ENCODE assay signal across 23 mouse cellular contexts in the genomic region with DNA sequence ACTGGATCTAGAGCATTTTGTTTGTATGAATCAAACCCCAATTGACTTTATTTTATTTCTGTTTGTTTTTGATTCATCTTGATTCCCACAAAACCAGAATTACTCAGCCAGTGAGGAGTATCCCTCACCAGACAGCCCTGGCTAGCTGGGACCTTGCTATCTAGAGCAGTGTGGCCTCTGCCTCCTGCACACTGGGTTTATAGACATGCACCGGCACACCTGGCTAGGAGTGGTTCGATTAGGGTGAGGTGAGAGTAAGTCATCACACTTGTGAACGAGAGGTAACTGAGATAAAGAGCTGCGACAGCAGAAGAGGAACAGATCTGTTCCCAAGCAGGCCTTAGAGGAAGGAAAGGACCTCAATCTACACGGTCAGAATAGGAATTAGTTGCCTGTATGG.
"Had no signal": no experiment of that assay in that cellular context is flagged by ENCODE, and none has a peak within 500 bp of the region (broad histone marks: within the 10 kb centered on the region; RNA-seq: fewer than 3 reads in every experiment).

No protein-coding gene starts in this region.

- H3K9ac ChIP-seq: limb, embryonic 13.5 days; liver, embryonic 12.5 days; liver, embryonic 15.5 days; lung, embryonic 15.5 days; midbrain, embryonic 12.5 days; midbrain, embryonic 15.5 days; neural tube, embryonic 12.5 days; neural tube, embryonic 15.5 days had no signal

- H3K27me3 ChIP-seq: limb, embryonic 13.5 days; liver, embryonic 12.5 days; liver, embryonic 15.5 days; lung, embryonic 15.5 days; midbrain, embryonic 12.5 days; midbrain, embryonic 15.5 days; neural tube, embryonic 12.5 days; neural tube, embryonic 15.5 days had no signal

- H3K4me3 ChIP-seq: limb, embryonic 10.5 days; limb, embryonic 13.5 days; liver, embryonic 12.5 days; liver, embryonic 15.5 days; lung, embryonic 15.5 days; midbrain, embryonic 12.5 days; midbrain, embryonic 15.5 days; neural tube, embryonic 12.5 days; neural tube, embryonic 15.5 days had no signal

- H3K36me3 ChIP-seq: limb, embryonic 10.5 days; limb, embryonic 13.5 days; liver, embryonic 12.5 days; liver, embryonic 15.5 days; lung, embryonic 15.5 days; midbrain, embryonic 12.5 days; midbrain, embryonic 15.5 days; neural tube, embryonic 12.5 days; neural tube, embryonic 15.5 days had no signal

- H3K4me1 ChIP-seq: liver, embryonic 12.5 days; liver, embryonic 15.5 days; lung, embryonic 15.5 days; midbrain, embryonic 12.5 days; midbrain, embryonic 15.5 days; neural tube, embryonic 12.5 days; neural tube, embryonic 15.5 days had no signal

- ATAC-seq: liver, embryonic 12.5 days; midbrain, embryonic 15.5 days had no signal

- H3K4me2 ChIP-seq: limb, embryonic 13.5 days; liver, embryonic 12.5 days; liver, embryonic 15.5 days; lung, embryonic 15.5 days; midbrain, embryonic 12.5 days; midbrain, embryonic 15.5 days; neural tube, embryonic 12.5 days; neural tube, embryonic 15.5 days had no signal

- H3K9me3 ChIP-seq: limb, embryonic 10.5 days; limb, embryonic 13.5 days; liver, embryonic 12.5 days; liver, embryonic 15.5 days; lung, embryonic 15.5 days; midbrain, embryonic 12.5 days; midbrain, embryonic 15.5 days; neural tube, embryonic 12.5 days; neural tube, embryonic 15.5 days had no signal

- H3K27ac ChIP-seq: limb, embryonic 10.5 days; limb, embryonic 13.5 days; liver, embryonic 12.5 days; liver, embryonic 15.5 days; lung, embryonic 15.5 days; midbrain, embryonic 12.5 days; midbrain, embryonic 15.5 days; neural tube, embryonic 12.5 days; neural tube, embryonic 15.5 days had no signal

- DNase-seq: kidney, adult 8-10 months; kidney, postnatal 14 days; kidney, postnatal 4 days; layer of hippocampus, adult 9-11 months; liver; lung, adult 18-20 months; lung, postnatal 10 days; lung, postnatal 36 days; right cerebral cortex, adult 18-20 months; right cerebral cortex, postnatal 14 days; right cerebral cortex, postnatal 4 days; spleen, adult 18-20 months; thymus, adult 18-20 months; thymus, postnatal 36 days had no signal
